Mouse (Mus musculus) A20 (cell line): ENCODE results near the gene Gbx1.

Source experiments
- DNase-seq: peaks from one replicate; pipeline ENCODE4 v3.0.0-alpha.2; 2011; ENCODE audit warnings: low read depth, low spot score

The Gbx1 gene

DNA sequence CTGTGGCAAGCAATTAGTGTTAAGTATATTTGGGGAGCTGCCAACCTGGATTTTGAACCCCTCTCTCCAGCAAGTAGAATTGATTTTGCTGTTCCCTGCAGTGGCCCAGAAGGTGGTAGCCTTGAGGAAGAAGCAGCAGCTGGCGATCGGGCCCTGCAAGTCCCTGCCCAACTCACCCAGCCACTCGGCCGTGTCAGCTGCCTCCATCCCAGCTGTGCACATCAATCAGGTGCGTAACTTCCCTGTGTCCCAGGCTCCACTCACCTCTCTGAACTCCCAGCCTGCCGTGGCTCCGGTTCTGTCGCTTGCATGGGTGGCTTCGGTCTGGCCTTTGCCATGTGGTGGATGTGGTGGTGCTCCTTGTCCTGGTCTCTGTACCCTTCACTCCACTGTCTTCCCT, 49.1 kb downstream of the Gbx1 start:
- DNase-seq, result no peak

- no peak for DNase-seq
Observed at GRCm38 (mm10) chr5:24475476-24476241, 51.3 kb downstream of the Gbx1 start.

GRCm38 (mm10) chr5:24474723-24475261, 52.2 kb downstream of the Gbx1 start:
- DNase-seq, result no peak

DNA sequence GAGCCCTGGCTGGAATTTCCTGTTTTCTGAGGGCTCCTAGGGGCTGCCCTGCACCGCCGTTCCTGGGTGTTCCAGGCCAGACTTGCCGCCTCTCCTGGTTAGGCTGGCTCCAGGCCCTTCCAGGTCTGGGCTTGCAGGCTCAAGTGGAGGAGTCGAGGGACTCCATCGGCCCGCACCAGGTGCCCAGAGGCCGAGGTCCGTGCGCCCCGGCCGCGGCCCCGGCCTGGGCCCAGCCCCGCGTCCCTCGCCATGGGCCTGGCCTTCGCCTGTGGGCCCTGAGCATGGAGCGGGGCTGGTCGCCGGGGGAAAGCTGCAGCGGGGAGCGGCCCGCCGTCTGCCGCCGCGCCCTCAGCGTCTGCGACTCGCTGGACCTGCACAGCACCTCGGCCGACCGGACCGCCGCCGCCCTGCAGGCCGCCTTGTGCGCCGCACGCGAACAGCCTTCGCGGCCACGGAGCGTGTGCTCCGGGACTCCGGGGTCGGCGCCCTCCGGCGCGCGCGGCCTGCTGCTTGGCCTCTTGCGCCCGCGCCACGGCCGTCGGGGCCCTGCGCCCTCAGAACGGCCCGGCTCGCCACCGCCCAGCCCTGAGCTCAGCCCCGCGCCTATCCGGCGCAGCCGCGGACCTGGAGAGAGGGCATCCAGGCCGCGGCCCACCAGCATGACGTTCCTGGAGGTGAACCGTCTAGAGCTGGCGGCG, 52.8 kb downstream of the Gbx1 start:
- no peak for DNase-seq

GRCm38 (mm10) chr5:24472884-24473619, 54.0 kb downstream of the Gbx1 start:
- DNase-seq, result no peak

GRCm38 (mm10) chr5:24470600-24470999, 56.4 kb downstream of the Gbx1 start:
- DNase-seq, result peak; percentile 80

GRCm38 (mm10) chr5:24466762-24467161, 60.2 kb downstream of the Gbx1 start:
- no peak for DNase-seq

DNA sequence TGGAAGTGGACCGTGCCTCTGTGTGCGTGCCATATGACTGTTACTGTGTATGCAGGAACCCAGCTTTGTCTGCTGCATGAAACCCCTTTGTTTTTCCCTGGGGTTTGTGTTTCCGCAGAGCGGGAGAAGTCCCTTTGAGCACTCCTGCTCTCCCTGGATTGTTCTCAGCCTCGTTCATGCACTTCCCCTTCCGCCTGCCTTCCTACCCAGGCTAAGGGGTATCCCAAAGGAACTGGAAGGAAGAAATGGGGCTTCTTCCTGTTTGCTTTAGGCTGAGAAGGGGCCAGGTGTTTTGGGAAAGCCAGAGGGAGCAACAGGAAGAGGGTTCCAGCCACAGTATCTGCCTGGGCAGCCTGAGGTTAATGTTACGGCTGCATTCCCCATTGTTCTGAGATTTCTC, 71.4 kb downstream of the Gbx1 start:
- no peak for DNase-seq

- no peak for DNase-seq
Observed at GRCm38 (mm10) chr5:24455076-24455475, 71.9 kb downstream of the Gbx1 start.

DNA sequence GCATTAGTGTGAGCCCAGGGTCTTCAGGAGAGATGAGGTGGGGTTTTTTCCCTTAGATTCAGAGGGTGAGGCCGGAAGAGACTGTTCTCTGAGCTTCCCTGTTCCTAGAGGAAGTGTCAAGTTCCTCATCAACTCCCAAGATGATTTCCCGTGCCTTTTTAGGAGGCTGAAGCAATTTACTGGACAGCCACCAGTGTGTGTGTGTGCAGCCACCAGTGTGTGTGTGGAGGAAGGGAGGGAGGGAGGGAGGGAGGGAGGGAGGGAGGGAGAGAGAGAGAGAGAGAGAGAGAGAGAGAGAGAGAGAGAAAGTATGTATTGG, 73.1 kb downstream of the Gbx1 start:
- no peak for DNase-seq

DNA sequence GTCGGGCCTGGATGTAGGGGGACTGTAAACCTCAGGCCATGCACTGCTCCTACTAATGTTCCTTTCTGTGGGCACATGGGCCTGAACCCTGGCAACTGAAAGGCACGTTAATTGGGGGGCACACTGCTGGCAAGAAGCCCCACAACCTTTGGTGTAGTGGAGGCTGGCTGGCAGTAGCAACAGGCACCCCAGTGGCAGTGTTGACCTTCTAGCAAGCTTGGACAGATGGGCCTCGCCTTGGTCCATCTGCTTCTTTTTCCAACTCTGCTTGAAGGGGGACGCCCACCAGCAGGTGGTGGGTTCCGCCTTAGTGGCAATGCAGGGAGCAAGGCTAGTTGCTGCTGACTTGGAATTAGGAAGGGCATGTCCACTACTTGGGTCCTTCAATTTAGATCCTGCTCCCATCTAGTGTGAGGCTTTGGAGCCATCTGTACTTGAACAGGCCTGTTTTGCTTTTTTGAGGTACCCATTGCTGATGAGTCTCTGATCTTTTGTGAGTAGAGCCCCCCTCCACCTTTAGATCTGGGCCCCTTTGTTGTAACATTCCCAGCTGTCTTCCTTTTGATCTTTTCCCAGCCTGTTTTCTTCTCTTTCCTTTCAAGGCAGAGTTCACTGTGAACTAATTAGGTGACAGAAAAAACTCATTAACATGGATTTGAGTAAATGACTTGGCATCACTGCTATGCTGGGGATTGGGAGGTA, 73.6 kb downstream of the Gbx1 start:
- DNase-seq, result no peak
